In the genomic region with DNA sequence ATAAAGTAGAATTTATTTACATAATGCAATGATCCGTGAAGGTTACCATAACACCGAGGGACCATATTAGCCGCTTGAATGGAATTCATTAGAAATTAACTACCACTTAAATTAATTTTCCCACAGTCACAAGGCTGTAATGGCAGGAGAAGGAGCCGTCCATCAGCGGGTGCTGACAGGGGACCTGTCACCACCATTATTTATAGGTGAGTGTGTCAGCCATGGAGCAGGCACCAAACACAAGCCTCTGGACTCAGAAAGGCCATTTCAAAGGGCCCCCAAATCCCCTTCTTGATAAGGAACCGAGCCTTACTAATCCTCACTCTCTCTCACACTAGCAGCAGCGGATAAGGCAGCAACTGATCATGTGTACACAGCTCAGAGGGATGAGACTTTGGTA, we compare ENCODE assay signal across 13 mouse cellular contexts. TPM values are rescaled to one million over a fixed set of nuclear protein-coding genes. Genes with fewer than 3 reads are reported as not detected.
A peak's percentile ranks its signal among the peaks of the same experiment; 100 is the strongest.
DNase-seq lines count a peak whose midpoint lies in the region; ATAC-seq lines count a peak whose summit lies in the region.
"Had no signal": no experiment of that assay in that cellular context is flagged by ENCODE, and none has a peak within 500 bp of the region (broad histone marks: within the 10 kb centered on the region; RNA-seq: fewer than 3 reads in every experiment).

No protein-coding gene starts in this region.

- H3K4me2 ChIP-seq in forebrain, embryonic 14.5 days (ENCODE audit: low read length), result no peak overlapping the region
- no peak overlapping the region for H3K4me2 ChIP-seq in kidney, embryonic 14.5 days (replicated peaks; ENCODE audit: low read depth, low read length)
- H3K4me2 ChIP-seq: hindbrain, embryonic 15.5 days; liver, embryonic 12.5 days; midbrain, embryonic 15.5 days had no signal

- no peak for DNase-seq in forebrain, embryonic 10.5 days (ENCODE audit: extremely low spot score, low spot score)
- DNase-seq in forebrain, embryonic 14.5 days (ENCODE audit: low spot score), result no peak
- no peak for DNase-seq in kidney, adult 18-20 months
- DNase-seq in kidney, postnatal 4 days, result peak; percentile 16 to 38
- no peak for DNase-seq in thymus, postnatal 25 days
- DNase-seq in layer of hippocampus, postnatal 36 days, result no peak
- no peak for DNase-seq in lung, postnatal 14 days
- DNase-seq: adrenal gland, postnatal 25 days; cerebellum, adult 11 months had no signal

- no peak overlapping the region for H3K4me3 ChIP-seq in forebrain, embryonic 10.5 days
- H3K4me3 ChIP-seq in forebrain, embryonic 14.5 days (ENCODE audit: low read depth, low read length), result no peak overlapping the region
- no peak overlapping the region for H3K4me3 ChIP-seq in kidney, embryonic 14.5 days (ENCODE audit: low read length)
- H3K4me3 ChIP-seq: hindbrain, embryonic 15.5 days; liver, embryonic 12.5 days; midbrain, embryonic 15.5 days had no signal

- no peaks in the 10 kb centered on the region for H3K9me3 ChIP-seq in forebrain, embryonic 10.5 days
- H3K9me3 ChIP-seq in forebrain, embryonic 14.5 days (replicated peaks; ENCODE audit: control insufficient read depth, low read length), result no peaks in the 10 kb centered on the region
- H3K9me3 ChIP-seq in kidney, embryonic 14.5 days (ENCODE audit: control insufficient read depth, low read length), result no peaks in the 10 kb centered on the region
- H3K9me3 ChIP-seq: hindbrain, embryonic 15.5 days; liver, embryonic 12.5 days; midbrain, embryonic 15.5 days had no signal

- H3K9ac ChIP-seq in forebrain, embryonic 14.5 days (ENCODE audit: low read length), result no peak overlapping the region
- H3K9ac ChIP-seq in kidney, embryonic 14.5 days (ENCODE audit: low read depth, low read length), result no peak overlapping the region
- H3K9ac ChIP-seq: hindbrain, embryonic 15.5 days; liver, embryonic 12.5 days; midbrain, embryonic 15.5 days had no signal

- no peak for ATAC-seq in forebrain, embryonic 14.5 days
- 0 out of 2 replicates have a peak, but pooled peaks have one; percentile 22 for ATAC-seq in kidney, embryonic 14.5 days (ENCODE audit: low FRiP score, low TSS enrichment)
- ATAC-seq: liver, embryonic 12.5 days; midbrain, embryonic 15.5 days had no signal

- H3K27me3 ChIP-seq in forebrain, embryonic 10.5 days (ENCODE audit: poor library complexity, severe bottlenecking), result no peaks in the 10 kb centered on the region
- H3K27me3 ChIP-seq in forebrain, embryonic 14.5 days (replicated peaks; ENCODE audit: control insufficient read depth, insufficient read depth, low read length), result no peaks in the 10 kb centered on the region
- H3K27me3 ChIP-seq in kidney, embryonic 14.5 days (ENCODE audit: control insufficient read depth, insufficient read depth, low read length), result peaks cover 11% of the 10 kb centered on the region; the same call in 1 of the 2 replicates
- H3K27me3 ChIP-seq: hindbrain, embryonic 15.5 days; liver, embryonic 12.5 days; midbrain, embryonic 15.5 days had no signal

- H3K27ac ChIP-seq in forebrain, embryonic 10.5 days, result 0 out of 2 replicates have a peak overlapping the region, but pooled peaks have one; percentile 30
- H3K27ac ChIP-seq in forebrain, embryonic 14.5 days (ENCODE audit: low read depth, low read length), result no peak overlapping the region
- no peak overlapping the region for H3K27ac ChIP-seq in kidney, embryonic 14.5 days (ENCODE audit: low read depth, low read length)
- H3K27ac ChIP-seq: hindbrain, embryonic 15.5 days; liver, embryonic 12.5 days; midbrain, embryonic 15.5 days had no signal

- H3K4me1 ChIP-seq in forebrain, embryonic 10.5 days, result peaks cover 26% of the 10 kb centered on the region
- peaks cover 1% of the 10 kb centered on the region for H3K4me1 ChIP-seq in forebrain, embryonic 14.5 days (ENCODE audit: control insufficient read depth, insufficient read depth, low read length)
- H3K4me1 ChIP-seq in kidney, embryonic 14.5 days (ENCODE audit: control insufficient read depth, insufficient read depth, low read length), result peaks cover 4% of the 10 kb centered on the region

- WGBS in forebrain, embryonic 10.5 days, result 72% methylated on average over 7 of the region's 7 CpGs
- WGBS in forebrain, embryonic 14.5 days, result 31% methylated on average over 7 of the region's 7 CpGs
- WGBS in kidney, embryonic 14.5 days, result 36% methylated on average over 7 of the region's 7 CpGs

- H3K36me3 ChIP-seq in forebrain, embryonic 10.5 days (replicated peaks), result no peaks in the 10 kb centered on the region; the same call in 1 of the 2 replicates
- no peaks in the 10 kb centered on the region for H3K36me3 ChIP-seq in forebrain, embryonic 14.5 days (ENCODE audit: control insufficient read depth, insufficient read depth, low read length)
- no peaks in the 10 kb centered on the region for H3K36me3 ChIP-seq in kidney, embryonic 14.5 days (ENCODE audit: control insufficient read depth, insufficient read depth, low read length)
- H3K36me3 ChIP-seq: hindbrain, embryonic 15.5 days; midbrain, embryonic 15.5 days had no signal

RNA-seq across cellular contexts. Expression of a gene that starts 8.4 kb away (rescaled TPM):
- polyA plus RNA-seq in forebrain, embryonic 10.5 days (2016; fragmentation: Nextera tagmentation; extraction: Ambion mirVana), result 383 and 405 TPM in 2 replicates
- polyA plus RNA-seq in forebrain, embryonic 14.5 days (2014; fragmentation: Nextera tagmentation; extraction: Ambion mirVana), result 330 and 443 TPM in 2 replicates
- polyA plus RNA-seq in kidney, embryonic 14.5 days (2014; fragmentation: Nextera tagmentation; extraction: Ambion mirVana), result 323 and 434 TPM in 2 replicates
- total RNA-seq in layer of hippocampus, postnatal 36 days (2021), result 100 to 1,000 TPM; 170 to 174 TPM

RNA-seq across cellular contexts. Expression of a gene that starts 8.4 kb away (rescaled TPM):
- 143 and 145 TPM in 2 replicates for polyA plus RNA-seq in forebrain, embryonic 10.5 days (2016; fragmentation: Nextera tagmentation; extraction: Ambion mirVana)
- polyA plus RNA-seq in forebrain, embryonic 14.5 days (2014; fragmentation: Nextera tagmentation; extraction: Ambion mirVana), result 94.9 and 113 TPM in 2 replicates
- 129 and 132 TPM in 2 replicates for polyA plus RNA-seq in kidney, embryonic 14.5 days (2014; fragmentation: Nextera tagmentation; extraction: Ambion mirVana)
- total RNA-seq in layer of hippocampus, postnatal 36 days (2021), result 10 to 100 TPM; 35.2 to 42.5 TPM

Comparison
In these comparisons a context has a peak if more than half of its experiments do, and no peak if none do; other contexts are left out.
1. DNase-seq: peak in kidney, postnatal 4 days (2 of 2); none in forebrain, embryonic 10.5 days (single experiment), forebrain, embryonic 14.5 days (single experiment), kidney, adult 18-20 months (single experiment), thymus, postnatal 25 days (single experiment), layer of hippocampus, postnatal 36 days (0 of 2) and lung, postnatal 14 days (single experiment).